27 mouse cellular contexts compared by ENCODE assay signal in genomic region chr12:57100549-57100948, GRCm38 (mm10).
DNase-seq lines count a peak whose midpoint lies in the region; ATAC-seq lines count a peak whose summit lies in the region.
"Had no signal": no experiment of that assay in that cellular context is flagged by ENCODE, and none has a peak within 500 bp of the region (broad histone marks: within the 10 kb centered on the region; RNA-seq: fewer than 3 reads in every experiment).

No protein-coding gene starts in this region.

- no peaks in the 10 kb centered on the region for H3K9me3 ChIP-seq in liver, embryonic 13.5 days (replicated peaks)
- H3K9me3 ChIP-seq: embryonic facial prominence, embryonic 12.5 days; embryonic facial prominence, embryonic 15.5 days; forebrain, embryonic 10.5 days; hindbrain, embryonic 12.5 days; hindbrain, embryonic 15.5 days had no signal

- peaks cover 27% of the 10 kb centered on the region for H3K4me1 ChIP-seq in liver, embryonic 13.5 days (replicated peaks)
- H3K4me1 ChIP-seq: embryonic facial prominence, embryonic 12.5 days; embryonic facial prominence, embryonic 15.5 days; forebrain, embryonic 10.5 days; hindbrain, embryonic 12.5 days; hindbrain, embryonic 15.5 days had no signal

- 71% methylated on average over 4 of the region's 4 CpGs for WGBS in liver, embryonic 13.5 days (ENCODE audit: insufficient replicate concordance)

- no peak overlapping the region for H3K4me3 ChIP-seq in liver, embryonic 13.5 days (replicated peaks)
- H3K4me3 ChIP-seq: embryonic facial prominence, embryonic 12.5 days; embryonic facial prominence, embryonic 15.5 days; erythroblast, embryonic 14.5 days; forebrain, embryonic 10.5 days; gastrocnemius, adult 2 months; hindbrain, embryonic 12.5 days; hindbrain, embryonic 15.5 days had no signal

- intact Hi-C loops in left cerebral cortex, postnatal 36 days (cut with DNase I): no loop called here

- ATAC-seq in liver, embryonic 13.5 days (ENCODE audit: low read depth): peak; percentile 50; the same call in 1 of the 2 replicates
- peak; percentile 46 for ATAC-seq in erythroid progenitor cell, adult 5-6 weeks (replicated peaks; ENCODE audit: low FRiP score, poor library complexity, severe bottlenecking)
- ATAC-seq: activated CD4-positive, CD25-positive, alpha-beta regulatory T cell, adult 4 months; CD4-positive, CD25-positive, alpha-beta regulatory T cell, adult 4 months; forebrain, embryonic 14.5 days; forebrain, postnatal 0 days; intestine, postnatal 0 days had no signal

- DNase-seq in liver, embryonic 13.5 days: peak; percentile 5
- DNase-seq in liver: no peak
- peak; percentile 3 for DNase-seq in c-Kit-positive CD71-positive TER-119-positive erythroid progenitor cells, embryonic 14.5 days (ENCODE audit: low spot score)
- no peak for DNase-seq in cerebellum, adult 18-20 months
- DNase-seq in left cerebral cortex, postnatal 36 days (ENCODE audit: low spot score in 2 of 2): no peak
- DNase-seq in adrenal gland, postnatal 10 days: no peak
- DNase-seq: adrenal gland, adult 8-10 months; adrenal gland, postnatal 36 days; cerebellum, adult 11-12 months; cerebellum, adult 9-10 months; cerebellum, postnatal 14 days; forebrain, postnatal 0 days; gastrocnemius, adult 2 months; gastrocnemius, postnatal 14 days; heart, adult 11 months had no signal

- no peak overlapping the region for H3K27ac ChIP-seq in liver, embryonic 13.5 days
- H3K27ac ChIP-seq: embryonic facial prominence, embryonic 12.5 days; embryonic facial prominence, embryonic 15.5 days; forebrain, embryonic 10.5 days; gastrocnemius, adult 2 months; hindbrain, embryonic 12.5 days; hindbrain, embryonic 15.5 days had no signal

- no peaks in the 10 kb centered on the region for H3K36me3 ChIP-seq in liver, embryonic 13.5 days
- H3K36me3 ChIP-seq: embryonic facial prominence, embryonic 12.5 days; embryonic facial prominence, embryonic 15.5 days; forebrain, embryonic 10.5 days; hindbrain, embryonic 12.5 days; hindbrain, embryonic 15.5 days had no signal

- no peak overlapping the region for H3K4me2 ChIP-seq in liver, embryonic 13.5 days
- H3K4me2 ChIP-seq: embryonic facial prominence, embryonic 12.5 days; embryonic facial prominence, embryonic 15.5 days; heart, embryonic 11.5 days; hindbrain, embryonic 12.5 days; hindbrain, embryonic 15.5 days had no signal

- H3K9ac ChIP-seq in liver, embryonic 13.5 days: no peak overlapping the region
- H3K9ac ChIP-seq: embryonic facial prominence, embryonic 12.5 days; embryonic facial prominence, embryonic 15.5 days; forebrain, postnatal 0 days; hindbrain, embryonic 12.5 days; hindbrain, embryonic 15.5 days had no signal

- H3K27me3 ChIP-seq in liver, embryonic 13.5 days: no peaks in the 10 kb centered on the region
- H3K27me3 ChIP-seq: embryonic facial prominence, embryonic 12.5 days; embryonic facial prominence, embryonic 15.5 days; hindbrain, embryonic 12.5 days; hindbrain, embryonic 15.5 days had no signal

Comparison
In these comparisons a context has a peak if more than half of its experiments do, and no peak if none do; other contexts are left out.
1. DNase-seq: peak in liver, embryonic 13.5 days (single experiment) and c-Kit-positive CD71-positive TER-119-positive erythroid progenitor cells, embryonic 14.5 days (single experiment); none in liver (single experiment), cerebellum, adult 18-20 months (0 of 2), left cerebral cortex, postnatal 36 days (0 of 2) and adrenal gland, postnatal 10 days (single experiment).